Mouse (Mus musculus): ENCODE results near the gene Tymp.

Tymp gene

GRCm38 (mm10) chr15:89326441-89326840, 50.4 kb downstream of the Tymp start:
- H3K27me3 ChIP-seq (ENCODE audit: control insufficient read depth, insufficient read depth, low read length, poor library complexity, severe bottlenecking), result no peaks in the 10 kb centered on the region
- no peaks in the 10 kb centered on the region for H3K36me3 ChIP-seq (ENCODE audit: control insufficient read depth, insufficient read depth, low read length, poor library complexity, severe bottlenecking)
- no peak for DNase-seq (ENCODE audit: low read depth, low spot score)

- Histone ChIP-seq H3K36me3 (ENCODE audit: control insufficient read depth, insufficient read depth, low read length, poor library complexity, severe bottlenecking) (no peaks in the 10 kb centered on the region), H3K27me3 (ENCODE audit: control insufficient read depth, insufficient read depth, low read length, poor library complexity, severe bottlenecking) (no peaks in the 10 kb centered on the region)
- DNase-seq (ENCODE audit: low read depth, low spot score), result no peak
These were observed 53.2 kb downstream of the Tymp start for GRCm38 (mm10) chr15:89323656-89324055.

GRCm38 (mm10) chr15:89322670-89323522, 53.9 kb downstream of the Tymp start, which contains the start of gene Adm2:
TSS of gene Adm2 (plus strand) at chr15:89322720.
- no peaks in the 10 kb centered on the region for H3K36me3 ChIP-seq (ENCODE audit: control insufficient read depth, insufficient read depth, low read length, poor library complexity, severe bottlenecking)
- no peaks in the 10 kb centered on the region for H3K27me3 ChIP-seq (ENCODE audit: control insufficient read depth, insufficient read depth, low read length, poor library complexity, severe bottlenecking)
- no peak for DNase-seq (ENCODE audit: low read depth, low spot score)
